Mouse (Mus musculus): Measurements from ENCODE around the gene Rsbn1l.

DNA sequence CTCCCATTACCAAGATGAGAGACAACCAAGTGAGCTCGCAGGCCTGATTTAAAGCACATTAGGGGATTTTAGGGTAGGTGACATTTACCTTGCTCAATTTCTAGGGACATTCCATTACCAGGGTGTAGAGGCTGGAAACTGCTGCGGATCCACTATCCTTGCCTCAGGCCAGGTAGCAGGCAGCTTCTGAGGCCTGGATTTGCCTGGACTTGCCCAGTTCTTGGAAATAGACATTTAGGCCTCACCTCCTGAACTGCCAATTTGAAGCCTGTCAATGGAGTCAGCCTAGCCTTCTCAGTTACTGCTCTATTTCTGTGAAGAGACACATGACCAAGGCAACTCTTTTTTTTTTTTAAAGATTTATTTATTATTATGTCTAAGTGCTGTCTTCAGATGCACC lies 4.7 kb upstream of the Rsbn1l start:
- TF ChIP-seq CTCF (IDR thresholded peaks at IDR 0.05; ENCODE audit: low read depth, low read length) (no peak), POLR2A (IDR thresholded peaks at IDR 0.05; ENCODE audit: insufficient read depth, low read length) (no peak)

Data from ES-Bruce4 (cell line).